ENCODE assay signal across 8 mouse cellular contexts in genomic region chr19:5609547-5610404, GRCm38 (mm10). TPM values are rescaled to one million over a fixed set of nuclear protein-coding genes. Genes with fewer than 3 reads are reported as not detected.
A peak's percentile ranks its signal among the peaks of the same experiment; 100 is the strongest.
DNase-seq lines count a peak whose midpoint lies in the region; ATAC-seq lines count a peak whose summit lies in the region.

Gene Kat5, minus strand, starts transcription at chr19:5610237.

- peak; percentile 95 for DNase-seq in ZHBTc4 (ENCODE audit: low read depth, low spot score)
- DNase-seq in gastrocnemius, adult 8-10 months (ENCODE audit: low spot score in 2 of 2), result peak; percentile 86 to 88
- peak; percentile 86 for DNase-seq in hindlimb bud, embryonic 11.5 days (ENCODE audit: extremely low spot score, low read depth, low spot score)
- DNase-seq in left cerebral cortex, adult 8-10 months (ENCODE audit: low spot score in 2 of 2), result peak; percentile 85 to 97
- DNase-seq in right cerebral cortex, postnatal 10 days (ENCODE audit: low spot score in 2 of 2), result peak; percentile 93 to 94
- DNase-seq in urinary bladder, postnatal 25 days (ENCODE audit: low spot score), result peak; percentile 91

- peaks cover 43% of the 10 kb centered on the region for H3K36me3 ChIP-seq in megakaryocyte, embryonic 14.5 days (replicated peaks; ENCODE audit: low read length)

- peak; percentile 72 for ATAC-seq in common myeloid progenitor, adult 5-6 weeks (replicated peaks; ENCODE audit: low read depth, poor library complexity, severe bottlenecking)

- no peaks in the 10 kb centered on the region for H3K9me3 ChIP-seq in megakaryocyte, embryonic 14.5 days

- H3K4me1 ChIP-seq in megakaryocyte, embryonic 14.5 days, result peaks cover 84% of the 10 kb centered on the region

- no peaks in the 10 kb centered on the region for H3K27me3 ChIP-seq in megakaryocyte, embryonic 14.5 days (replicated peaks)

- H3K4me3 ChIP-seq in megakaryocyte, embryonic 14.5 days (replicated peaks), result peak within 1 kb of the TSS; percentile 96

RNA-seq across cellular contexts. Expression of gene Kat5, which starts in this region (rescaled TPM):
- 56.7 and 74.3 TPM in 2 replicates for total RNA-seq in common myeloid progenitor, adult 5-6 weeks (2017)
- total RNA-seq in gastrocnemius, adult 8-10 months (2022), result 10 to 100 TPM; 17.2 to 23.9 (median 21.6) TPM
- total RNA-seq in left cerebral cortex, adult 8-10 months (2022), result 100 to 1,000 TPM in 1 of 4 experiments, 10 to 100 TPM in 3; 87.3 to 115 (median 97.0) TPM
- polyA plus RNA-seq in megakaryocyte, embryonic 14.5 days (2012; ENCODE audit: insufficient read depth, low replicate concordance), result 26.7 and 57.5 TPM in 2 replicates

Comparison
In these comparisons a context has a peak if more than half of its experiments do, and no peak if none do; other contexts are left out.
1. Peak in every context shown above with its lines: DNase-seq, ATAC-seq and H3K4me3 ChIP-seq.